Mouse (Mus musculus): ENCODE measurements around the gene Col9a2. TPM values are rescaled to one million over a fixed set of nuclear protein-coding genes. Genes with fewer than 3 reads are reported as not detected.

Col9a2 gene
- polyA plus RNA-seq, 1 experiment from 2014 or later, result 8.6 TPM

GRCm38 (mm10) chr4:121016928-121017657, 22.1 kb upstream of the Col9a2 start, which contains the start of gene Smap2:
Smap2 (minus strand) TSS chr4:121017247.
- H3K9me3 ChIP-seq (ENCODE audit: control insufficient read depth, low read length), result no peaks in the 10 kb centered on the region
- ATAC-seq (replicated peaks; ENCODE audit: low FRiP score, low TSS enrichment, low read depth), result peak; percentile 96
- no peaks in the 10 kb centered on the region for H3K36me3 ChIP-seq (ENCODE audit: control insufficient read depth, insufficient read depth, low read length)
- peaks cover 7% of the 10 kb centered on the region; the same call in 1 of the 2 replicates for H3K4me1 ChIP-seq (replicated peaks; ENCODE audit: control insufficient read depth, insufficient read depth, low read length)
- H3K9ac ChIP-seq (ENCODE audit: low read length), result peak within 1 kb of the TSS; percentile 80
- WGBS, result under 1% methylated on average over 44 of the region's 48 CpGs
- peak; percentile 98 for DNase-seq (ENCODE audit: low spot score)
- H3K27ac ChIP-seq (ENCODE audit: low read depth), result peak within 1 kb of the TSS; percentile 57
- peak within 1 kb of the TSS; percentile 98 for H3K4me3 ChIP-seq (ENCODE audit: low read depth, low read length)
- peak within 1 kb of the TSS; percentile 79 for H3K4me2 ChIP-seq (ENCODE audit: low read length)
- no peaks in the 10 kb centered on the region for H3K27me3 ChIP-seq (replicated peaks; ENCODE audit: control insufficient read depth, insufficient read depth, low read length)

DNA sequence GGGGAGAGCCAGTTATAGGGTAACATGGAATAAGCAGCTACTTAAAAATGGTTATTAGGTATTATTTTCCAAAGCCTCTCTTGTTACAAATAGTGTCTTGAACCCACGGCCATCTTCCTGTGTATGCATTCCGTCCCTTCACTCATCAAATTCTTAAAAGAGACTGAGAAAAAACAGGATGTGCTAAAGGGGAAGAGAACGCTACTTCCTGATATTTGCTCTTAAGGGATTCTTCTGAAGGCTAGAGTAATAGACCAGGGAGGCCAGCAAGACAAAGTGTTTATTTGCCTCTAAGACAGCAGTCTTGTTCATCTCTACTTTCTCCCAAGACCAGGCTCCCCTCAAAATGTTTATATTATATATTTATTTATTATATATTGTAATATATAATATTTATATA, 20.9 kb upstream of the Col9a2 start:
- H3K4me1 ChIP-seq (replicated peaks; ENCODE audit: control insufficient read depth, insufficient read depth, low read length), result peaks cover 7% of the 10 kb centered on the region; the same call in 1 of the 2 replicates
- DNase-seq (ENCODE audit: low spot score), result no peak
- no peak for ATAC-seq (replicated peaks; ENCODE audit: low FRiP score, low TSS enrichment, low read depth)
- H3K9me3 ChIP-seq (ENCODE audit: control insufficient read depth, low read length), result no peaks in the 10 kb centered on the region
- H3K27me3 ChIP-seq (replicated peaks; ENCODE audit: control insufficient read depth, insufficient read depth, low read length), result no peaks in the 10 kb centered on the region
- H3K27ac ChIP-seq (ENCODE audit: low read depth), result no peak overlapping the region
- no peak overlapping the region for H3K4me2 ChIP-seq (ENCODE audit: low read length)
- no peaks in the 10 kb centered on the region for H3K36me3 ChIP-seq (ENCODE audit: control insufficient read depth, insufficient read depth, low read length)
- H3K4me3 ChIP-seq (ENCODE audit: low read depth, low read length), result no peak overlapping the region
- H3K9ac ChIP-seq (ENCODE audit: low read length), result no peak overlapping the region
- 61% methylated on average over 3 of the region's 3 CpGs for WGBS

DNA sequence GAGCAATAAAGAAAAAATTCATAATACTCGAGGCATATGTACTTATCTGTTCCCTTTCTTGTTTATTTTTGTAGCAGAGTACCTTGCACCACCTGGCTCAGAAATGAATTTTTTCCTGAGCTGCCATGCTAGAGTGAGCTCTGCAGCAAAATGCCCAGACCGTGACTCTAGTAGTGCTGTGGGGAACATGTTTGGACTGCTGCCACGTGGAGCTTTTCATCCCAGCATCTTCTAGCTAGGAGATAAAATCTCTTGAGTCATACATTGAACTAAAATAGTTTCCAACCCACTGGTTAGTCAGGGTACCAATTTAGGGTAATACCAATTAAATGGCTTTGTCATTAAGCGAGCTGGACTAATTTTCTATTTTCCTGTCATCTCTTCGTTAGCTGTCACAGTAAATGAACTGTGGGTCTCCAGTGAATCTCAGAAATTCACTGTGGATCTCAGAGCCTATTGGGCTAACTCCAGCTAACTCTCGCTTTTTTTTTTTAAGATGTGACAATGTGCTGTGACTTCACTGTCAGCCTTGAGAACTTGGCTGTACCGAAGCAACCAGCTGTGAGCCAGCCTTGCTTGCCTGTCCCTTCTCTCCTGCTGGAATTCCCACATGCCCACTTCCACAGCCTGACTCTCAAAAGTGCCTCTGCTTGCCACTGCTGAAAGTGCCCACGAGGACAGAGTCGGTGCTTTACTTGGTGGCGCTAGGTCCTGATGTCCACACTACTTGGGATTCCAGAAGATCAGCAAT, 19.0 kb upstream of the Col9a2 start:
- DNase-seq (ENCODE audit: low spot score) (no peak), ATAC-seq (replicated peaks; ENCODE audit: low FRiP score, low TSS enrichment, low read depth) (no peak)
- Histone ChIP-seq H3K27ac (ENCODE audit: low read depth) (no peak overlapping the region), H3K9me3 (ENCODE audit: control insufficient read depth, low read length) (no peaks in the 10 kb centered on the region), H3K9ac (ENCODE audit: low read length) (no peak overlapping the region), H3K4me1 (replicated peaks; ENCODE audit: control insufficient read depth, insufficient read depth, low read length) (peaks cover 7% of the 10 kb centered on the region; the same call in 1 of the 2 replicates), H3K36me3 (ENCODE audit: control insufficient read depth, insufficient read depth, low read length) (no peaks in the 10 kb centered on the region), H3K4me3 (ENCODE audit: low read depth, low read length) (no peak overlapping the region), H3K4me2 (ENCODE audit: low read length) (no peak overlapping the region), H3K27me3 (replicated peaks; ENCODE audit: control insufficient read depth, insufficient read depth, low read length) (no peaks in the 10 kb centered on the region)
- WGBS, result 74% methylated on average over 10 of the region's 10 CpGs

- Histone ChIP-seq H3K4me2 (ENCODE audit: low read length) (no peak overlapping the region), H3K36me3 (ENCODE audit: control insufficient read depth, insufficient read depth, low read length) (no peaks in the 10 kb centered on the region), H3K9ac (ENCODE audit: low read length) (no peak overlapping the region), H3K4me1 (replicated peaks; ENCODE audit: control insufficient read depth, insufficient read depth, low read length) (no peaks in the 10 kb centered on the region), H3K4me3 (ENCODE audit: low read depth, low read length) (no peak overlapping the region), H3K27ac (ENCODE audit: low read depth) (no peak overlapping the region), H3K27me3 (replicated peaks; ENCODE audit: control insufficient read depth, insufficient read depth, low read length) (no peaks in the 10 kb centered on the region), H3K9me3 (ENCODE audit: control insufficient read depth, low read length) (no peaks in the 10 kb centered on the region)
- no peak for ATAC-seq (replicated peaks; ENCODE audit: low FRiP score, low TSS enrichment, low read depth)
- DNase-seq (ENCODE audit: low spot score), result no peak
These were observed 17.3 kb upstream of the Col9a2 start for GRCm38 (mm10) chr4:121021911-121022310.

GRCm38 (mm10) chr4:121023464-121023863, 15.7 kb upstream of the Col9a2 start:
- ATAC-seq (replicated peaks; ENCODE audit: low FRiP score, low TSS enrichment, low read depth) (no peak), DNase-seq (ENCODE audit: low spot score) (no peak)
- no peaks in the 10 kb centered on the region for H3K36me3 ChIP-seq (ENCODE audit: control insufficient read depth, insufficient read depth, low read length)
- H3K27me3 ChIP-seq (replicated peaks; ENCODE audit: control insufficient read depth, insufficient read depth, low read length), result no peaks in the 10 kb centered on the region
- H3K4me2 ChIP-seq (ENCODE audit: low read length), result no peak overlapping the region
- no peaks in the 10 kb centered on the region for H3K9me3 ChIP-seq (ENCODE audit: control insufficient read depth, low read length)
- WGBS, result 86% methylated on average over 7 of the region's 7 CpGs
- no peak overlapping the region for H3K4me3 ChIP-seq (ENCODE audit: low read depth, low read length)
- H3K27ac ChIP-seq (ENCODE audit: low read depth), result no peak overlapping the region
- no peak overlapping the region for H3K9ac ChIP-seq (ENCODE audit: low read length)
- H3K4me1 ChIP-seq (replicated peaks; ENCODE audit: control insufficient read depth, insufficient read depth, low read length), result no peaks in the 10 kb centered on the region

DNA sequence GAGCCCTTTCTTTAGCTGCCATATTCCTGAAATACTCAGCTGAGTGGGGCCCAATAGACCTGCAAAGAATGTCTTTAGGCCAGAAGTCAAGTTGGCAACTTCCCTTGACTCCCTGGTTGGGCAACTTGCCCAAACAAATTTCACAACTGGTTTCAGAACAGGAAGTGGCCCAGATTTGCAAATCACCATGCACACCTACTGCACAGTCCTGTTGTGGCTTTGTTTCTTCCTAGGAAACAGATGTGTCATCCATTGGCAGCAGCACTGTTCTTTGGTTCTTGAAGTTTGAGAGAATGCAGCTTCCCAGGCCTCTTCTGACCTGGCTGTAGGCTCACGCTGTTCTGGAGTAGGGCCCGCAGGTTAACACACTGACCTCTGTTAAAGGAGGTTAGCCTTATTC, 15.2 kb upstream of the Col9a2 start:
- no peaks in the 10 kb centered on the region for H3K27me3 ChIP-seq (replicated peaks; ENCODE audit: control insufficient read depth, insufficient read depth, low read length)
- no peak overlapping the region for H3K27ac ChIP-seq (ENCODE audit: low read depth)
- ATAC-seq (replicated peaks; ENCODE audit: low FRiP score, low TSS enrichment, low read depth), result no peak
- no peaks in the 10 kb centered on the region for H3K9me3 ChIP-seq (ENCODE audit: control insufficient read depth, low read length)
- H3K4me1 ChIP-seq (replicated peaks; ENCODE audit: control insufficient read depth, insufficient read depth, low read length), result no peaks in the 10 kb centered on the region
- DNase-seq (ENCODE audit: low spot score), result no peak
- H3K4me3 ChIP-seq (ENCODE audit: low read depth, low read length), result no peak overlapping the region
- 92% methylated on average over 2 of the region's 2 CpGs for WGBS
- H3K4me2 ChIP-seq (ENCODE audit: low read length), result no peak overlapping the region
- H3K9ac ChIP-seq (ENCODE audit: low read length), result no peak overlapping the region
- no peaks in the 10 kb centered on the region for H3K36me3 ChIP-seq (ENCODE audit: control insufficient read depth, insufficient read depth, low read length)

DNA sequence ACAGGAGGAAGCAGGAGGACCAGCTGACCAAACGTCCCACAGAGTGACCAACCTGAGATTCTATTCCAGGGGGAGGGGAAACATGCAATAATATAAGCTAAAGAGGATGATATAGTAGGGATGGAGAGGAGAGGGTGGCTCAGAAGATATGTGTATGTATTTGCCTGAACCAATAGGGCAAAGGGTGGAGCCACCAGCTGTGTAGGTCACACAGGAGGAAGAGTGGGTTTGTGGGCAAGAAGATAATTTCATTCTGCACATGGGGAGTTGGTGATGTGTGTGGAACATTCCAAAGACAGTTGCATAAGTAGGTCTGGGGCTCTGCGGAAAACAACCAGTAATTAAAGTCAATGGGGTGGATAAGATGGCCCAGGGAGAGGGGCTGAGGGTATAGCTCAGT, 13.5 kb upstream of the Col9a2 start:
- no peaks in the 10 kb centered on the region for H3K36me3 ChIP-seq (ENCODE audit: control insufficient read depth, insufficient read depth, low read length)
- no peak for DNase-seq (ENCODE audit: low spot score)
- no peak overlapping the region for H3K4me3 ChIP-seq (ENCODE audit: low read depth, low read length)
- H3K9me3 ChIP-seq (ENCODE audit: control insufficient read depth, low read length), result no peaks in the 10 kb centered on the region
- no peak overlapping the region for H3K4me2 ChIP-seq (ENCODE audit: low read length)
- WGBS, result 83% methylated on average over 2 of the region's 2 CpGs
- ATAC-seq (replicated peaks; ENCODE audit: low FRiP score, low TSS enrichment, low read depth), result no peak
- H3K9ac ChIP-seq (ENCODE audit: low read length), result no peak overlapping the region
- no peaks in the 10 kb centered on the region for H3K27me3 ChIP-seq (replicated peaks; ENCODE audit: control insufficient read depth, insufficient read depth, low read length)
- no peaks in the 10 kb centered on the region for H3K4me1 ChIP-seq (replicated peaks; ENCODE audit: control insufficient read depth, insufficient read depth, low read length)
- H3K27ac ChIP-seq (ENCODE audit: low read depth), result no peak overlapping the region

DNA sequence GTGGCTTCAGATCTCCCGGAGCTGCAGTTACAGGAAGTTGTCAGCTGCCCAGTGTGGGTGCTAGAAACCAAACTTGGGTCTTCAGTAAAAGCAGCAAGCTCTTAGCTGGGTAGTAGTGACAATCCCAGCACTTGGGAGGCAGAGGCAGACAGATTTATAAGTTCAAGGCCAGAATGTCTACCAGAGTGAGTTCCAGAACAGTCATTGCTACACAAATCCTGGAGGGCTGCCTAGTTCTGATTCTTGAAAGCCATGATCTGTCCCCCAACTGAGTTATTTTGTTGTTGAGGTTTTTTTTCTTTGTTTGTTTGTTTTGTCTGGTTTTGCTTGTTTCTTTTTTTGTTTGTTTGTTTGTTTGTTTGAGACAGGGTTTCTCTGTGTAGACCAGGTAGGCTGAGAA, 11.0 kb upstream of the Col9a2 start:
- no peaks in the 10 kb centered on the region for H3K4me1 ChIP-seq (replicated peaks; ENCODE audit: control insufficient read depth, insufficient read depth, low read length)

More for the DNA sequence above, 11.0 kb upstream of the Col9a2 start:
- Histone ChIP-seq H3K9ac (ENCODE audit: low read length) (no peak overlapping the region), H3K27ac (ENCODE audit: low read depth) (no peak overlapping the region), H3K36me3 (ENCODE audit: control insufficient read depth, insufficient read depth, low read length) (no peaks in the 10 kb centered on the region), H3K4me3 (ENCODE audit: low read depth, low read length) (no peak overlapping the region), H3K9me3 (ENCODE audit: control insufficient read depth, low read length) (no peaks in the 10 kb centered on the region), H3K27me3 (replicated peaks; ENCODE audit: control insufficient read depth, insufficient read depth, low read length) (no peaks in the 10 kb centered on the region), H3K4me2 (ENCODE audit: low read length) (no peak overlapping the region)
- DNase-seq (ENCODE audit: low spot score) (no peak), ATAC-seq (replicated peaks; ENCODE audit: low FRiP score, low TSS enrichment, low read depth) (no peak)
- 68% methylated on average over 1 of the region's 1 CpGs for WGBS
